Mouse (Mus musculus) colon, adult 2 months (tissue): ENCODE data around the gene Map7d2. TPM values are rescaled to one million over a fixed set of nuclear protein-coding genes. Genes with fewer than 3 reads are reported as not detected.

Source experiments
- polyA plus RNA-seq: library from polyadenylated mRNA; depleted of rRNA; stranded (reverse); fragments of >200 nt; gene quantifications from 2 replicates; pipeline ENCODE4 v1.2.3, GENCODE M21; 2012; rRNA removed

Gene Map7d2
- polyA plus RNA-seq = 0.06 and 0.09 TPM in 2 replicates

DNA sequence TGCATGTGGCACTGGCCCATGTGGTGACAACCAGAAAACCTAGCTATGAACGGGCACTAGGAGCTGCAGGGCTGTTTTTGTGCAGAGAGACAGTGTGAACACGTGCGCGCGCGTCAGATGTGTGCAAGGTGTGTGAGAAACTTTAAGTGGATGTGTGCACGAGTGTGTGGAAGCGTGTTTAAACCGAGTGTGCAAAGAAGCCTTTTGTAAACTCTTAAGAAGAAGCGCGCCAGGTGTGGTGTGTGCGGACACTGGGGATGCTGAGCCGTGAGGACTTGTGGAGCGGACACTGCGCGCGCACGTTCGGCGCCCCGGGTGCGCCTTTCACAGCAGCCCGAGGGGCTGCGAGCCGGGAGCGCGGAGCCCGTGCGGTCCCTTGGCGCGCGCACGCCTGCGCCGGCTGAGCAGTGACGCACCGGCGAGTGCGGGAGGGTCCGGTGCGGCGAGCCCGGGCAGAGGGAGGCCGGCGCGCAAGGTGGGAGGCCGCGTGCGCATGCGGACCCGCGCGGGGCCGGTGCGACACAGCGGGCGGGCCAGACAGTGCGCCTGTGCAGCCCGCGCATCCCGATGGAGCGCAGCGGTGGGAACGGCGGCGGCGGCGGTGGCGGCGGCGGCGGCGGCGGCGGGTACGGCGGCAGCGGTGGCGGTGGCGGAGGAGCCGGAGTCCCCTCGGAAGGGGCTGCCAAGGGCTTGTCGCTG is at the start of gene Map7d2:
Gene Map7d2, plus strand, starts transcription at position 443 of the 699 bp plus-strand sequence.

GRCm38 (mm10) chrX:159371831-159372752 is 42.3 kb upstream of the Map7d2 start, which contains the start of gene Eif1ax:
Gene Eif1ax, plus strand, starts transcription at chrX:159372178.

DNA sequence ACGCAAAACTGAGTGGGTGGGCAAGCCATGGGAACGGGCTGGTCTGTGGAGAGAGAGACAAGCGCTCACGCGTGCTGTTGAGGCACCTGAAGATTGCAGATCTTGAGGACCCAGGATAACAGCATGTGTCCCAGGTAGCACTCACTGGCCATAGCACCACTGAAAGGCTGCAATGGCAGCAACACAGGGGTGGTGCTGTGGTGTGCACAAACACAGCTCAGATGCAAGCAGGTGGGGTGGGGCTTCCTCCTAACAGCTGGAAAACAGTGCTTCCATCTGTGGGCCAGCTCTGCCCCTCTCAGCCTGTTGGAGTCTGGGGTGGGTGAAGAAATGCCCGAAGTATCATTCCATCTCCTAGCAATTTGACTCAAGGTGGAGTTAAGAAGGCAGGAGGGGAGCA is 112.0 kb downstream of the Map7d2 start, which contains the start of gene Bclaf3:
Gene Bclaf3, plus strand, starts transcription at position 301 of the 400 bp plus-strand sequence.

Other genes starting within 250 kb of the Map7d2 start
- 19.5 and 29.1 TPM in 2 replicates for gene Rps6ka3, start 204.3 kb upstream of the Map7d2 start, polyA plus RNA-seq
- 68.3 and 92.5 TPM in 2 replicates for gene Eif1ax, start 42.4 kb upstream of the Map7d2 start, polyA plus RNA-seq
- gene Bclaf3, start 112.1 kb downstream of the Map7d2 start, polyA plus RNA-seq = 0.94 and 1.4 TPM in 2 replicates
- 7.1 and 7.5 TPM in 2 replicates for gene Sh3kbp1, start 212.7 kb downstream of the Map7d2 start, polyA plus RNA-seq